Mouse (Mus musculus): ENCODE data around the gene Gxylt1. TPM values are rescaled to one million over a fixed set of nuclear protein-coding genes. Genes with fewer than 3 reads are reported as not detected.
"Not testable (repeated sequence)": the region's sequence is repeated elsewhere in the genome, so short reads cannot be mapped to it uniquely, and the experiment has no call there.

Gxylt1 gene
- 0.05 and 0.09 TPM in 2 replicates for polyA plus RNA-seq (2012)

DNA sequence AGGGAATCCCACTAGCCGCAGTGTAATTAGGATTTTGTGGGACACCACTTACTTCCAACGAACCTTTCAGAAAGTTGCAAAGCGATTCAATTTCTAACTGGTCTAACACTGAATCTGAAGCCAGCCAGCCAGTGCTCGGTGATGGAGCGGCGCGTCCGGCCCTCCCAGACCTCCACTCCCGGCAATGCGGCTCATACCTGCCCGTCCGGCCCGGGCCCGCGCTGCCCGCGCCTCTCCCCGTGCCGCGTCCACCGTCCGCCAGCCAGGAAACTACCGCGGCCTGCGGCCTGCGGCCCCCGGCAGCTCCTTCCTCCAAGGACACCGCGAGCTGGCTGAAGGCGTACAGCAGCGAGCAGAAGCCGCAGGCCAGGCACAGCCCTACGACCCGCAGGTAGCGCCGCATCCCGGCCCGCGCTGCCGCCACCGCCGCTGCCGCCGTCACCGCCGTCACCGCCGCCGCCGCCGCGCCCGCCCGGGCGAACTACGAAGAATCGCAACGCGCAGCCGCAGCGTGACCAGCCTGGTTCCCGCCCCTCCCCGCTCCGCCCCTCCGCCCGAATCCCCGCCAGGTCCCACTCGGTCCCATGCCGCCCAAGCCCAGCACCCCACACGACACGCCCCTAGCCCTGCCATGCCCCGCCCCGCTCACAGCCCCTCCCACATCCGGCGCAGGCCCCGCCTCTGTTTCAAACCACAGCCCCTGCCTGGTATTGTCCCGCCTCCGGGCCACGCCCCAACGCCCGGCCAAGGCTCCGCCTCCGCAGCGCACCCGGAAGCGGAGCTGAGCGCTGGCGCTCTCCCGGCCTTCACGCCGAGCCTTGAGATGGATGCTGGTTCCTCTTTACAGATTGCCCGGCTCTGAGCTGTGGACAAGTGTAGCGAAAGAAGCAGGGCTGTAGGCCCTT lies at the start of gene Gxylt1:
Gene Gxylt1, minus strand, starts transcription at position 501 of the 905 bp plus-strand sequence.
- peaks cover 54% of the 10 kb centered on the region for H3K4me1 ChIP-seq (ENCODE audit: control insufficient read depth)
- H3K4me3 ChIP-seq (replicated peaks) = peak within 1 kb of the TSS; percentile 72
- peaks cover 23% of the 10 kb centered on the region for H3K36me3 ChIP-seq (ENCODE audit: control insufficient read depth)
- no peaks in the 10 kb centered on the region for H3K9me3 ChIP-seq (ENCODE audit: control insufficient read depth, low read length)
- TF ChIP-seq TAL1 (IDR thresholded peaks at IDR 0.05; ENCODE audit: low read length) (no peak), GATA1 (IDR thresholded peaks at IDR 0.05; ENCODE audit: low read length) (no peak)
- H3K27me3 ChIP-seq (ENCODE audit: control insufficient read depth) = no peaks in the 10 kb centered on the region

DNA sequence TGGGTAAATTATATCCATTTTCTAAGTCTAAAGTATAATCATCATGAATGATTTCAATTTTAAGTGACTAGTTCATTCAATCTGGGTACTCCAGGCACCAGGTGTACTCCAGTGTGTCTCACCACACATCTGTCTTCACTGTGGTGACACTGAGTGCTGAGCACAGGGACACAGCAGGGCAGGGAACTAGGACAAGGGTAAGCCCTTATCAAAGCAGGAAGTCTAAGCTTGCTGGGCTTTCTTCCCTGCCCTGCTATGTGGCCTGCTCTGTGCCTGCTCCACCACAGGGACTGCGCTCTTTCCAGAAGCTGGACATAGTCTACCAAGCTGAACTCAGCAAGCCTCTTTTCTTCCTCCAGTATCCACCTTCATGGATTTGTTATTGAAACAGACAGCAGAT lies 43.8 kb upstream of the Gxylt1 start:
- TF ChIP-seq TAL1 (IDR thresholded peaks at IDR 0.05; ENCODE audit: low read length) = no peak
- no peak for TF ChIP-seq GATA1 (IDR thresholded peaks at IDR 0.05; ENCODE audit: low read length)
- peaks cover 3% of the 10 kb centered on the region; the same call in 1 of the 2 replicates for H3K4me1 ChIP-seq (ENCODE audit: control insufficient read depth)
- H3K27me3 ChIP-seq (ENCODE audit: control insufficient read depth) = no peaks in the 10 kb centered on the region
- H3K9me3 ChIP-seq (ENCODE audit: control insufficient read depth, low read length) = no peaks in the 10 kb centered on the region
- peaks cover 18% of the 10 kb centered on the region for H3K36me3 ChIP-seq (ENCODE audit: control insufficient read depth)
- H3K4me3 ChIP-seq (replicated peaks) = no peak overlapping the region

DNA sequence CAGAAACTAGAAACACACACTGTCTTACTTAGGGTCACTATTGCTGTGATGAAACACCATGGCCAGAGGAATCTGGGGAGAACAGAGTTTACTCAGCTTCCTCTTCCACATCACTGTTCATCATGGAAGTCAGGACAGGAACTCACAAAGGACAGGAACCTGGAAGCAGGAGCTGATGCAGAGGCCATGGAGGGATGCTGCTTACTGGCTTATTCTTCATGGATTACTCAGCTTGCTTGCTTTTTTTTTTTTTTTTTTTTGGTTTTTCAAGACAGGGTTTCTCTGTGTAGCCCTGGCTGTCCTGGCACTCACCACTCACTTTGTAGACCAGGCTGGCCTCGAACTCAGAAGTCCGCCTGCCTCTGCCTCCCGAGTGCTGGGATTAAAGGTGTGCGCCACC lies 35.3 kb upstream of the Gxylt1 start:
- not testable (repeated sequence) for H3K4me1 ChIP-seq (ENCODE audit: control insufficient read depth); H3K27me3 ChIP-seq (ENCODE audit: control insufficient read depth); H3K4me3 ChIP-seq (replicated peaks); H3K9me3 ChIP-seq (ENCODE audit: control insufficient read depth, low read length)
- H3K36me3 ChIP-seq (ENCODE audit: control insufficient read depth) = peaks cover 19% of the 10 kb centered on the region

DNA sequence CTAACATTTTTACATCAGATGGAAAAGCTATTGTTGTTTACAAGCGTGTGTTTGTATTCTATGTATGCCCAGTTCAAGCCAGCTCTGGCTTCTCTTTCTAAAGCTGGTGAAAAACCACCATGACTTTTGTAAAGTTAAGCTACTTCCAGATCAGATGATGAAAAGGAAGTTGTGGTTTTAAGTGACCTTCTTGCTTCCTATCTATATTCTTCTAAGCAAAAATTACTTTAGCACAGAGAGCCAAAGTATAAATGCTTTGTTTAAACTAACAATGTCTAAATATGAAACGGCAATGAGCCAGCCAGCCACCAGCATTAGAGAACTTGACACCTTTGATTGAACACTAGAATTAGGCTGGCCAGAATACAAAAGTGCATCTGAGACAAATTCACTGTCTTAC lies 23.2 kb upstream of the Gxylt1 start:
- H3K9me3 ChIP-seq (ENCODE audit: control insufficient read depth, low read length) = no peaks in the 10 kb centered on the region
- peaks cover 8% of the 10 kb centered on the region for H3K36me3 ChIP-seq (ENCODE audit: control insufficient read depth)
- H3K27me3 ChIP-seq (ENCODE audit: control insufficient read depth) = no peaks in the 10 kb centered on the region
- H3K4me3 ChIP-seq (replicated peaks) = no peak overlapping the region
- peaks cover 14% of the 10 kb centered on the region for H3K4me1 ChIP-seq (ENCODE audit: control insufficient read depth)
- no peak for TF ChIP-seq GATA1 (IDR thresholded peaks at IDR 0.05; ENCODE audit: low read length)
- no peak for TF ChIP-seq TAL1 (IDR thresholded peaks at IDR 0.05; ENCODE audit: low read length)

DNA sequence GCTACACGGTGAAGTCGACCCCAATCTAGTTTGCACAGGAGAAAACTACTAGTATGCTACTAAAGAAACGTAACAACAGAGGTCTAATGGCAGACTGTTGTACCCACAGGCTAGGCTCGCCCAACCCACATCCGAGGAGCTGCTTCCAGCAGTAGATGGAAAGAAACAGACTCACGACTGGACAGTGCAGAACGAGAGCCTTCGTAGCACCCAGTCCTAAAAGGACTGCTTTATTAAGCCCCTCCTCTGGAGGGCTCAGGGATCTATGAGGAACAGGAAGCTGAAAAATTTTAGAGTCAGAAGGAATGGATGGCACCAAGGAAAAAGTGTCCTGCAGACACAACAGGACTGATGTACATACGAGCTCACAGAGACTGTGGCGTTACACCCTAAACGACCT lies 19.5 kb upstream of the Gxylt1 start:
- Histone ChIP-seq H3K27me3 (ENCODE audit: control insufficient read depth) (no peaks in the 10 kb centered on the region), H3K36me3 (ENCODE audit: control insufficient read depth) (peaks cover 21% of the 10 kb centered on the region), H3K4me1 (ENCODE audit: control insufficient read depth) (peaks cover 16% of the 10 kb centered on the region), H3K4me3 (replicated peaks) (no peak overlapping the region), H3K9me3 (ENCODE audit: control insufficient read depth, low read length) (no peaks in the 10 kb centered on the region)
- TF ChIP-seq TAL1 (IDR thresholded peaks at IDR 0.05; ENCODE audit: low read length) = no peak
- no peak for TF ChIP-seq GATA1 (IDR thresholded peaks at IDR 0.05; ENCODE audit: low read length)

DNA sequence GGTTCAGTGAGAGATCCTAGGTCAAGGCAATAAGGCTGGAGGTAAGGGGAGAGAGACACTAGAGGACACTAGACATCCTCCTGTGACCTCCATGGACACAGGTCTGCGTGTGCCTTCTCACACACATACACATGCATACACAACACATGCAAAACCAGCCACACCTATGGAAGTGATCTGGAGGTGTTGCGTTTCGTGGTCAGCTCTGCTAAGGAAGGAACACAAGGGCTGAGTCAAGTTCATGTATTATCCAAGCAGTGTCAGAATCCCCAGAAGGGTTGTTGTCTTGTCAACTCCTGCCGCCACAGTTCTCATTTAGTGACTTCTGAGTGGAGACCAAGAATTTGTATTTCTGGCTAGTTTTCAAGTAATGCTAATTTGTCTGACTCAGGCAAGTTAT lies 13.3 kb upstream of the Gxylt1 start:
- H3K36me3 ChIP-seq (ENCODE audit: control insufficient read depth) = peaks cover 55% of the 10 kb centered on the region
- peaks cover 52% of the 10 kb centered on the region for H3K4me1 ChIP-seq (ENCODE audit: control insufficient read depth)
- no peaks in the 10 kb centered on the region for H3K27me3 ChIP-seq (ENCODE audit: control insufficient read depth)
- H3K4me3 ChIP-seq (replicated peaks) = no peak overlapping the region
- H3K9me3 ChIP-seq (ENCODE audit: control insufficient read depth, low read length) = no peaks in the 10 kb centered on the region
- no peak for TF ChIP-seq GATA1 (IDR thresholded peaks at IDR 0.05; ENCODE audit: low read length)
- no peak for TF ChIP-seq TAL1 (IDR thresholded peaks at IDR 0.05; ENCODE audit: low read length)

DNA sequence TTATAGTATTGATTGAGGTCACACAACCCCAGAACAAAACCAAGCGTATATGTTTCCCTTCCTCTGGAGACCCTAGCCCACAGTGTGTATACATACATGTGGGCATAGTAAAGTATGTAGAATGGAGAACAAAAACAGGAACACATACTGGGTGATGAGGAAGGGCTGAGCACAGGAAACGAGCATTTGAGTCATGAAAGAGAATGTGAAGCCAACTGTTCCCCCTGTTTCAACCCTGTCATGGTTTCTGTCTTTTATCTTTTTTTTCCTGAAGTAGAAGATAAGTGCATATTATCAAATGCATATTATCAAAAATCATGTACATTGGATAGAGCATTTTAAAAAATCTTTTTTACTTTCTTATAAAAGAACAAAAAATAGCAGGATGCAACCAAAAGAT lies 12.6 kb upstream of the Gxylt1 start:
- Histone ChIP-seq H3K9me3 (ENCODE audit: control insufficient read depth, low read length) (no peaks in the 10 kb centered on the region), H3K4me1 (ENCODE audit: control insufficient read depth) (peaks cover 52% of the 10 kb centered on the region), H3K36me3 (ENCODE audit: control insufficient read depth) (peaks cover 56% of the 10 kb centered on the region), H3K4me3 (replicated peaks) (no peak overlapping the region), H3K27me3 (ENCODE audit: control insufficient read depth) (no peaks in the 10 kb centered on the region)
- TF ChIP-seq GATA1 (IDR thresholded peaks at IDR 0.05; ENCODE audit: low read length) = no peak
- no peak for TF ChIP-seq TAL1 (IDR thresholded peaks at IDR 0.05; ENCODE audit: low read length)

DNA sequence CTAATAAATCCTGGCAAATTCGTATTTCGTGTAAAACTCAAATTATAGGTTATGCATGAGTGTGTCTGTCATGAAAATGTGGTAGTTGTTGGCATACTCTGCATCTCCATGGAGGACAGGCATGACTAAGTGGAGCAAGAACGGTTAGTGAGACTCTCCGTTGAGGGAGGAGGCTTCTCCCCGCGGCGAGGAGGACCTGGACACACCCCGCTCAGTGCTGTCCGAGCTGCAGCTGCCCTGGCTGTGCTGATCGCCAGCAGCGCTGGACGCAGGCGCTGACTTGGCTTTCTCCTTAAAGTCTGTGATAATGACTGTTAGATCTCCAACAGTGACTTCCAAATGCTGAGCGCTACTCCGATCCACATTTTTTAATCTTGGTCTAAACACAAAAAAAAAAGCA lies 10.3 kb upstream of the Gxylt1 start:
- Histone ChIP-seq H3K36me3 (ENCODE audit: control insufficient read depth) (peaks cover 68% of the 10 kb centered on the region), H3K4me1 (ENCODE audit: control insufficient read depth) (peaks cover 58% of the 10 kb centered on the region), H3K9me3 (ENCODE audit: control insufficient read depth, low read length) (no peaks in the 10 kb centered on the region), H3K27me3 (ENCODE audit: control insufficient read depth) (no peaks in the 10 kb centered on the region), H3K4me3 (replicated peaks) (peak overlapping the region; percentile 45)
- TF ChIP-seq GATA1 (IDR thresholded peaks at IDR 0.05; ENCODE audit: low read length) (no peak), TAL1 (IDR thresholded peaks at IDR 0.05; ENCODE audit: low read length) (no peak)

DNA sequence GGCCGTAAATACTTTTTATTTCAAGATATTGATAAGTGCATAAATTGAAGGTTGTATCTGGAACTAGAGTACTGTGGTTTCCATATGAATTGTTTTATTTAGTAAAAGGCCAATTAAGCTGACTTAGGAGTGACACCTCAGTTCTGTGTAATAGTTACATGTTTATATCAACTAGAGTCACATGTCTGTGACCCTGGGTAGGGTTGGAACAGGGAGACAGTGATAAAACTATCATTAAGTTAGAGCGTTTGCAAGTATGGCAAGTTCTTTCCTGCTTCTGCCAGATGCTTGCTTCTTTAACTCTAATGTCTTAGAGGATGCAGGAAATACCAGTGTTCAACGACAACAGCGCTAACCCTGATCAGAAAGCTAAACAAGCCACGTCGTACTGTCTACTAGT lies 9.3 kb upstream of the Gxylt1 start:
- Histone ChIP-seq H3K4me1 (ENCODE audit: control insufficient read depth) (peaks cover 58% of the 10 kb centered on the region), H3K27me3 (ENCODE audit: control insufficient read depth) (no peaks in the 10 kb centered on the region), H3K36me3 (ENCODE audit: control insufficient read depth) (peaks cover 67% of the 10 kb centered on the region), H3K4me3 (replicated peaks) (peak overlapping the region; percentile 29), H3K9me3 (ENCODE audit: control insufficient read depth, low read length) (no peaks in the 10 kb centered on the region)
- no peak for TF ChIP-seq GATA1 (IDR thresholded peaks at IDR 0.05; ENCODE audit: low read length)
- no peak for TF ChIP-seq TAL1 (IDR thresholded peaks at IDR 0.05; ENCODE audit: low read length)
